Mouse (Mus musculus) heart, postnatal 25 days (tissue): ENCODE results near the gene Iqsec1. TPM values are rescaled to one million over a fixed set of nuclear protein-coding genes. Genes with fewer than 3 reads are reported as not detected.

Experiments
- DNase-seq: peaks from one replicate; pipeline ENCODE4 v3.0.0; 2022; ENCODE audit warnings: low spot score
- intact Hi-C: fragments of 180-260 bp; cut with DNase I; formaldehyde crosslinking; loops from one replicate; pipeline ENCODE4 v1.15.1; 2025
- total RNA-seq, 2 experiments: library from RNA; stranded (reverse); gene quantifications; 2 replicates each; pipeline ENCODE4 v1.2.3; 2021

Gene Iqsec1
- total RNA-seq, 2 experiments from 2014 or later: 125 to 137 TPM

- peak; percentile 79 for DNase-seq
- intact Hi-C loops: no loop called here
Measured at GRCm38 (mm10) chr6:90716066-90716704, 272.3 kb downstream of the Iqsec1 start.

- no peak for DNase-seq
- intact Hi-C loops: no loop called here
Measured at GRCm38 (mm10) chr6:90715245-90715905, 273.1 kb downstream of the Iqsec1 start.

DNA sequence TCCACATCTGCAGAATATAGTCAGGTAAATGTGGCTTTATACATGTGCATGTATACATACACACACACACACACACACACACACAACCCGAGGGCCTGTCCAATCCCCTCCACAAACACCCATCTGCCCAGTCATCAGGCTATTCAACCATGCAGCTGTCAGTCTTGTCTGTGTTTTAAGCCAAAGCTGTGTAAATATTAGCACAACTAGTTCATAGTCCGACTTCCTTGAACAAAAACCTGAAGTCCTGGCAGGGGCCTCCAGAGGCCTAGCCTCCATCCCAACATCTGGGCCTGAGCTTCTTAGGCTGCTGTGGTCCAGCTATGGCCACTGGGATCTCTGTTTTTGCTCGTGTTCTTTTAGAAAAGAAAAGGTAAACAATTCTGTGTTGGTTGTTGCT is 274.8 kb downstream of the Iqsec1 start:
- DNase-seq: no peak
- intact Hi-C loops: no loop called here

- DNase-seq: peak; percentile 39
- intact Hi-C loops: no loop called here
Measured at GRCm38 (mm10) chr6:90712486-90713480, 275.7 kb downstream of the Iqsec1 start.

- DNase-seq: no peak
- intact Hi-C loops: no loop called here
Measured at GRCm38 (mm10) chr6:90712063-90712462, 276.4 kb downstream of the Iqsec1 start.

DNA sequence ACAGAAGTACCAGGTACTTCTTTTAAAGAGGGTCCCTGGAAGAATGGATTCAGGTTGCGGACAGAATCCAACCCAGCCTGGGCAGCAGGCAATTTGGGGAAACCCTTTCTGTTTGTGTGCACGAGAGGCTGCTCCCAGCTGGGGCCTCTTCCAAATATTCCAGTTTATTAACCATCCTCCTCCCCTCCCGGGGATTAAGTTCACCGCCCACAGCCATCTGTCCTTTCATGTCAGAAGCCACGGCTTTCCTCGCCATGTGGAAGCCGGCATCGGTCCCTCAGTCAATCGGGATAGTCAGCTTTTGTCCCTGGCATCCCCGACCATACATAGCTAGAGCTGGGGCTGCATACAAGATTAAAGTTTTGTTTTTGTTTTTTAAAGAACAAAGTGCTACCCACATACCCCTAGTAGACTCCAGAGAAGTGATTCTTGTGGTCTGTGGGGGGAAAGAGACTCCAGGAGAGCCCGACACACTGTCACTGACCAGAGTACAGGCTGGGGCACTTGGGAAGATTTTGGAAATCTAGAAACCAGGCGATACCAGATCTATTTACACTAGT is 276.9 kb downstream of the Iqsec1 start:
- no peak for DNase-seq
- intact Hi-C loops: no loop called here

DNA sequence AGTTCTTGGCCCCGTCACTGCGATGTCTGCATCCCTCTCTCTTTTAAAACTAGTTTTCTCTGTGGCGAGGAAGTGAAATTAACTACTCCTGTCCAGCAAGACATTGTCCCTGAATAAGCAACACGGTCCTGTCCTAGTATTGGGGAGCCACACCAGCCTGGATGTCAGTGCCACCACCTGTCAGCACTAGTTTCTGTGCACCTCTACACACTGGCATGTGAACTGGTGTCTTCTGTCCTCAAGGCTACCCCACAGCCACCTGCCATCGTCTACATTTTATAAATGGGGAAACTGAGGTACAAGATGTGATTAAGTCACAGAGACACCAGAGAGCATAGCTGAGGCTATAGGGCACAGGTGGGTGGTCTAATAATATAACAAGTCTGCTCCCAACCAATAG is 277.7 kb downstream of the Iqsec1 start:
- intact Hi-C loops: no loop called here
- DNase-seq: no peak

DNA sequence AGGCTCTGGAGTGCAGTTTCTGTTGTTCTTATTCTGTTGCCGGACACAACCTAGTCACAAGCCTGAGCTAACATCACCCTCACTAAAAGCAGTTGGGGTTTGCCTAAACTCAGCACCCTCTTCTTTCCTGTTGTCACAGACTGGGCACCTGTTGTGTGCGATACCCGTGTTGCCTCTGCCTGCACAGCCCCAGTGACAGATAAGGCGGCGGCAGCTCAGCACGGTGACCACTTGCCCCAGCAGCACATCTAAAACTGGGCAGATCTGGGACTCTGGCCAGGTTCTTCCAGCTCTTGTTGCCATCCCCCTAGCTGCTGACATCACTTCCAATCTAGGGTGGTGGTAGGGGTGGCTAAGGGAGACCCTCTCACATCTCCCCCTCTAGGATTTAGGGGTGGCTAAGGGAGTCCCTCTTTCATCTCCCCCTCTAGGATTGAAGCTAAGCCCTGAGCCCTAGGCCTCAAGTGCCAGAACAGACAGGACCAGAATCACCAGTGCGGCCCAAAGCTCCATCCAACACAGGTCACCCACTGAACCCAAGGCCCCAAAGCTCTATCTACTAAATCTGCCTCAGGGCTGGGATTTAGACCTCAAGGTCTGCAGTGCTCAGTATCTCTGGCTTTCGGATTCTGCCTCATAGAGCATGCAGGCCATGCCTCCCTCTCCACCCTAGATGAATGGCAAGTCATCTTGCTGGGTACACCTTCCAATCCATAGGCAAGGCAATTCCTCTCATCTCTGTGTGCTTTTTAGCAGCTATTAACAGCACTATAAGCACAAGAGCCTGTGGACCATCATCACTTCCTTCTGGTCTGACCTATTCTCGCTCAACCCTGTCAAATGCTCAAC is 278.3 kb downstream of the Iqsec1 start:
- intact Hi-C loops: no loop called here
- no peak for DNase-seq

- intact Hi-C loops: no loop called here
- no peak for DNase-seq
Measured at GRCm38 (mm10) chr6:90708061-90708618, 280.3 kb downstream of the Iqsec1 start.

- intact Hi-C loops: no loop called here
- DNase-seq: peak; percentile 31
Measured at GRCm38 (mm10) chr6:90707143-90707542, 281.3 kb downstream of the Iqsec1 start.

DNA sequence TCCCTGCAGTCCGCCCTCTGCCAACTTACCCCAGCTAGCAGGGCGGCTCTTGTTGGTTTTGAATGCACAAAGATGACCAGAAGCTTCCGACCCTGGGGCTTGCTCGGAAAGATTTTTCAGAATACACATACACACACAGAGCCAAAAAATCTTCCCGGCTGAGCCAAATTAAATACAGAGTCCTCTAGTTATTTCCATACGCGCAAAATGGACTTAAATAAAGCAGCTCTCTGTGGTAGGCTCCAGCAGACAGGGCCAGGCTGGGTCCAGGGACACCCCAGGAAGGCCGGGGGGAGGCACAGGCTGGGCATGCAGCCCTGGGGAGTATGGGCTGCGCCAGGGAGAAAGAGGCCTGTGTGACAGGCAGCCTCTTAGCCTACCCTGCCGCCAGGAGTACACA is 282.0 kb downstream of the Iqsec1 start:
- intact Hi-C loops: no loop called here
- peak; percentile 50 for DNase-seq

DNA sequence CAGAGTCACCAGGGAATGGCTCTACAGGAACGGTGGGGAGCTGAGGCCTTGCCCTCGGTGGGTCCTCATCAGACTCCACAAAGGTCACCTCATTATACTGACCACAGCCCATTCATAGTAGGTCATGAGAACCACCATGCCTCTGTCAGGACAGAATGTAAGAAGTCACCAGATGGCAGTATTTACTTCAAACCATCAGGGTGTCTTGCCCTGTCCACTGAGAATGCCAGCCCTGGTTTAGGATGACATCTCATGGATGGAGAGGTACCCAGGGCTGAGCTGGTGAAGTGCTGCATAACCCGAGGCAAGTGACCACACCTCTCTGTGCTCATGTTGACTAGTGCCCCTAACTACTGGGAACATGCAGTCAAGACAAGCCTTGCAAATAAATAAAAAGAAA is 282.7 kb downstream of the Iqsec1 start:
- intact Hi-C loops: loop anchor here (2.0 kb wide), 1 partner anchor 15 kb away; no protein-coding TSS in a partner anchor
- no peak for DNase-seq

DNA sequence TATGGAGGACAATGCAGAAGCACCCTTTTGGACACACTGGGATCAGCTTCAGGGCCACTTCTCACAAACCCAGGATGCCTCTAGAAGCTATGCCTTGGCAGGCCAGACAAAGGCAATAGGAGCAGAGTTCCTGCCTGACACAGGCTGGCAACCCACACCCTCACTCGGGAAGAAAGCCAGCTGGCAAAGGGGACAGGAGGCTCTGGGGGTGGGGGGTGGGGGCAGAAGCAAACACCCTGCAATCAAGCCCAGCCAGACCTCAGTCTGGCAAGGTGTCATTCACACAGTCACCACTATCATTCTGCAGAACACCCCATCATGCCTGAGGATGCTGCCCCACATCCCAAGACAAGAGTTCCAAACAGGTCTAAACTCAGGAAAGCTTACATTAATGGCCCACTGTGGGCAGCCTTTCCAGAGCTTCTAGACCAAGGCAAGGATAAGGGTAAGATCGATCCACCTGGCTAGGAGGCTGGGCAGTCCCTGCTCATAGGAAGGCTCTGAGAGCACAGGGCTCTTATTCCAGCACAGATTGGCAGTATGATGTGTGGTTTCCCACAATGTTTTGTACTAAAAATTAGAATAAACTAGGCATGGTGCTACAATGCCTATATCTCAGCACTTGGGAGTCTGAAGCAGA is 283.7 kb downstream of the Iqsec1 start:
- intact Hi-C loops: loop anchor here (2.0 kb wide), 1 partner anchor 16 kb away; no protein-coding TSS in a partner anchor
- DNase-seq: no peak

DNA sequence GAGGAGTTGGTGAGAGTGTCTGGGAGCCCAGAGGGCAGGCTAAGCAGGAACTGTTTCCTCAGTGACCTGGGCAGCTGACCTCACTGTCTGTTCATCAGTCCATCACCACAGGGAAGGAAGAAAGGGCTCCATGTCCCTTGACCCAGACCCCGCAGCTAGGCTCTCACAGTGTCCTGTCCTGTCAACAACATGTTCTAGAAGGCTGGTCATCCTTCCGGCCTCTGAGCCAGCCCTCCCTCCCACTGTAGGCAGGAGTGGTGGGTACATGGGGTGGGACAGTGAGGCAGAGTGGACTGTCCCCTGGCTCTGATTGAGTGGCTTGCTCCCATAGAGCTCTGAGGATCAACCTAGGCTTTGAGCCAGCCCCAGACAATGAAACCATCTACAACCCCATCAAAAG is 284.7 kb downstream of the Iqsec1 start:
- intact Hi-C loops: loop anchor here (2.0 kb wide), 1 partner anchor 17 kb away; no protein-coding TSS in a partner anchor
- DNase-seq: no peak

DNA sequence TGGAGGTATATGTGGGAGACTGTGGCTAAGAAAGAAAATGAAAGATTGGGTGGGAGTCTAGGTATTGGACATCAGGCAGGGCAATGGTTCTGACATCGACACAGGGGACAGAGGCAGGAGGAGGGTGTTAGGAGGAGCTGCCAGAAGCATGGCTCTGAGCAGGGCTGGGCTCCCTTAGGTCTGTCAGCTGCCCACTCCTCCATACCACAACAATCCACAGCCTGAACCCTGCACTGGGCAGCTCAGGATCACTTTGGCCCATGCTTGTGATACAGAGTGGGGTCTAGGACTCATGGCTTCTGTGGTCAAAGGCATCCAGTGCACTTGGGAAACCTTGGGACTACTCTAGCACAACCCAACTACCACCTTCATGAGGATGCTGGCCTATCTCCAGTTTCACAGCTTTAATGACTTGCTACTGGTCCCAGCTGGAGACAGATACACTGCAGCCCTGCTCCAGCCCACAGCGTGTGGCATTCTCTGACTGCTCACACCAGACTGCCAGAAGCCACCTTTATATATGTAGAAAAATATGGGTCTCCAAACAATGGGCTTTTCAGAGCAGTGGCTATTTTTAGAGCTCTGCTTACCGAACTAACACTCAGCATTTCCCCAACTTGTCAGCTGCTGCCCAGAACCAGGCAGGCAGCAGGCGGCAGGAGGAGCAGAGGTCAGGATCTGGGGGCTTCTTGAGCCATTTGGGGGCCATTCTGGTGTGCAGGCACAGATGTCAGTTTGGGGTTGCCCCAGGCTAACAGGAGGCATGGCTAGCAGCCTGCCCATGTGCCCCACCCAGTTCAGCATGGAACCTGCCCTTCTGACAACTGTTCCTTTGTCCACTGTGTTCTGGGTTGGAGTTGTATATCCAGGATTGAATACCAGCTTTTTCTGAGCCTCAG is 285.4 kb downstream of the Iqsec1 start:
- intact Hi-C loops: no loop called here
- no peak for DNase-seq

DNA sequence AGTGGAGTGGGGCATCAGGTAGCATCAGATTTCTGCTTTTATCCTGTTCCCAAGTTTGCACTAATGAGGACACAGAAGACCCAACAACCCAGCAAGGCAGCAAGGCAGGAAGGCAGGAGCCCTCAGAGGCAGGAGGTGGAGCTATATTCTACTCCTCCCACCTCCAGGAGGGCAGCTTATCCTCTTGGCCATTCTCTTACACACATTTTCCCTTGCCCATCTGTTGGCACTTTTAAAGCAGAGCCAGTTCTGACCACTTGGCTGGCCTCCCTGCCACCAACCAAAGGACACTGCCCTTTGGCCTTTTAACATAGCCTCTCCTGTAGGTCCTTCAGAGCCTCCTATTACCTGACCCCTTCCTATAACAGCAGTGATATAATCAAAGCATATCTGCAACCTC is 286.3 kb downstream of the Iqsec1 start:
- DNase-seq: no peak
- intact Hi-C loops: no loop called here

DNA sequence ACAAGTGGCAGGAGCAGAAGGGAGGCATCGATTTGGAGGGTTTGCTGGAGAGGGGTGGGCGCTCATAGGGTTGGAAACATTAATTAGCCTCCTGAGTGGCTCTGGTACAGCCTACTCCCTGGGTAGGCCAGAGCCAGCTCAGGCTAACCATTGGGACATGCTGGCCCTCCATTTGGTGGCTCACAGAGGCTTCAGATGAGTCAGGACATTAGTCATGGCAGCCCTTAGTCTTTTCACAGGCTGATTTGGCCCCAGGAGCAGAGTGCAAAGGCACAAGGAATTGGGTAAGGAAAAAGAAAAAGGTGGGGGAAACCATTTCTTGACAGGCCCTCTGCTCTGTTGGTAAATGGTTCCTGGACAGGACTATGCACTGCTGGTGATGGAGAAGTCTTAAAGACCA is 287.1 kb downstream of the Iqsec1 start:
- intact Hi-C loops: no loop called here
- no peak for DNase-seq

- intact Hi-C loops: no loop called here
Measured at GRCm38 (mm10) chr6:90700737-90701136, 287.7 kb downstream of the Iqsec1 start.

More at GRCm38 (mm10) chr6:90700737-90701136, 287.7 kb downstream of the Iqsec1 start:
- DNase-seq: no peak
